Mouse (Mus musculus) lung, postnatal 4 days (tissue): ENCODE measurements around the gene Fer.
A peak's percentile ranks its signal among the peaks of the same experiment; 100 is the strongest.
"Not testable (repeated sequence)": the region's sequence is repeated elsewhere in the genome, so short reads cannot be mapped to it uniquely, and the experiment has no call there.

Source experiments
- DNase-seq, 2 experiments: peaks; one replicate each; pipeline ENCODE4 v3.0.0; 2021

Gene Fer

GRCm38 (mm10) chr17:63863012-63863630, at the start of gene Fer:
Fer (plus strand) TSS chr17:63863062.
- DNase-seq = no peak

GRCm38 (mm10) chr17:63813552-63813951, 49.3 kb upstream of the Fer start:
- DNase-seq = no peak

GRCm38 (mm10) chr17:63818444-63819027, 44.3 kb upstream of the Fer start:
- DNase-seq = no peak

DNA sequence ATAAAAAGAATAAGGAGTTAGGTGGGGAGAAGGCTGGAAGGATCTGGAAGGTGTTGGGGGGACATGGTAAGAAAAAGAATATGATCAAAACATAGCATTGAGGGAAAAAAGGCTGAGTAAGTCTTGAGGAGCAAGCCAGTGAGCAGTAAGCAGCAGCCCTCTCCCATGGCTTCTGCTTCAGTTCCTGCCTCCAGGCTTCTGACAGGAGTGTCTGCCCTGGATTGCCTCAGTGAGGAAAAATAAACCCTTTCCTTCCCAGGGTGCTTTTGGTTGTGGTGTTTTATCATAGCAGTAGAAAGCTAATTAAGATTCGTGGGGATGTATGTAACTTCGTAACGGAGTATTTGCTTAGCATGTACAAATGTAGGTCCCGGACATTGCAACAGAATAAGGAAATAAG, 38.7 kb upstream of the Fer start:
- no peak for DNase-seq

- no peak for DNase-seq
Observed at GRCm38 (mm10) chr17:63826196-63826595, 36.7 kb upstream of the Fer start.

DNA sequence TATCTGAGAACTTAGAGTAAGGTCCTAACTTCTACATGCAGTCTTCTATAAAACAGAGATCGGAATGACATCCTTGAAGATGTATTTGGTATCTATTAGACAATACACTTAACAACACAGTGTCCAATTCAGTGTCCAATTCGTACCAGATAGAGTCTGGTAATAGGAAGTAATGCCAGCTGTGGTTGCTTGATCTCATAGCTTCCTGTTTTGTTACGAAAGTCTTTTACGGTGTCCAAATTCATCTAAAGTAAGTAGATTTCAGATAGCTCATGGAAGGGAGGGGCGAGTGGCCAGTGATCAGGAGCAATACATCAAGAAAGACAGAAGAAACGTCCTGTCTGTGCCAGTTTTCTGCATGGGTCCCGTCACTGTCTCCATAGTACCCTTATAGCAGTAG, 36.1 kb upstream of the Fer start:
- DNase-seq = no peak

DNA sequence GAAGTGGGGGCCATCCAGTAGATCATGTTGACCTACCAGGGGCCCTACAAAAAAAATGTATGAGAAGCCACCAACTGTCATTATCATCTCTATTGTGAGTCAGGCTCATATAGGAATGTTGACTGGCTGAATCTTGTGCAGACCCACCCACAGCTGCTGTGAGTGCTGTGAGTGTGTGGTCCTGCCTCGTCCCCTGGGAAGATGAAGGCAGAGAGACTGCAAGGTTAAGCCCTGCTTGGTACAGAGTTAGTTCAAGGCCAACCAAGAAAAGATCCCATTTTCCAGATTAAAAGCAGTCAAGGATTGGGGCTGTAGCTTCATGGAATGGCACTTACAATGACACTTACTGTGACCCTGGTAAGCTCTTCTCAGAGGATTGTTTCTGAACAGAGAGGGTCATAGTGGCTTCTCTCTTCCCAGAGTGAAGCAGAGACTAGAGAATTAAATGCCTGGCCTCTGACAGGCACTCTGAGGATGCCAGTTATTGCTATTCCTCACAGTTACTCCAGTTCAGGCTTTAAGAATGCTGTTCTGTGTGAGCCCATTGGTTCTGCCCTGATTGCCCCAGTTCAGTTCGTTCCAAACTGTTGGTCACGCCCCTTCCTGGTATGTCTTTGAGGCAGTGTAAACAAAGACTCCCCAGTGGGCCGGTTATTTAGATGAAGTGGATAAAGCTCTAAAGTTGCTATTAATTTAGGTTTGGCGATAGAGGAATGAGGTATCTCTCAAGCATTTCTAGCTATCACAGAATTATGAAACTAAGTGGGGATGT, 34.1 kb upstream of the Fer start:
- DNase-seq = no peak

DNA sequence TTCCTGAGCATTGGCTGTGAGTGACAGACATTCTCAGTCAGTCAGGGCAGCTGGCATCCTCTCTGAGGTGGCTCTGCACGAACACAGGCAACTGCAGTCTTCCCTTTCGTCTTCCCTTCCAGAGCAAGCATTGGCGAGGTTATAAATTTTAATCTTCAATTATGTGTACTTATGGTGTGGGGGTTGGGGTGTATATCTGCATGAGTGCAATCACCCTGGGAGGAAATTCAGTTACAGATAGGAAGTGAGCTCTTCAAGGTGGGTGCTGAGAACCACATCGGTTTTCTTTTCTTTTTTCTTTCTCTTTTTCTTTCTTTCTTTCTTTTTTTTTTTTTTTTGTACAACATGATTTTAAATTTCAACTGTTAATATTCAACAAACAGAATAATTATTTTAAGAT, 31.3 kb upstream of the Fer start:
- DNase-seq = no peak

- no peak for DNase-seq
Observed at GRCm38 (mm10) chr17:63836223-63836622, 26.6 kb upstream of the Fer start.

GRCm38 (mm10) chr17:63836641-63837040, 26.2 kb upstream of the Fer start:
- no peak for DNase-seq

GRCm38 (mm10) chr17:63838144-63838543, 24.7 kb upstream of the Fer start:
- no peak for DNase-seq

DNA sequence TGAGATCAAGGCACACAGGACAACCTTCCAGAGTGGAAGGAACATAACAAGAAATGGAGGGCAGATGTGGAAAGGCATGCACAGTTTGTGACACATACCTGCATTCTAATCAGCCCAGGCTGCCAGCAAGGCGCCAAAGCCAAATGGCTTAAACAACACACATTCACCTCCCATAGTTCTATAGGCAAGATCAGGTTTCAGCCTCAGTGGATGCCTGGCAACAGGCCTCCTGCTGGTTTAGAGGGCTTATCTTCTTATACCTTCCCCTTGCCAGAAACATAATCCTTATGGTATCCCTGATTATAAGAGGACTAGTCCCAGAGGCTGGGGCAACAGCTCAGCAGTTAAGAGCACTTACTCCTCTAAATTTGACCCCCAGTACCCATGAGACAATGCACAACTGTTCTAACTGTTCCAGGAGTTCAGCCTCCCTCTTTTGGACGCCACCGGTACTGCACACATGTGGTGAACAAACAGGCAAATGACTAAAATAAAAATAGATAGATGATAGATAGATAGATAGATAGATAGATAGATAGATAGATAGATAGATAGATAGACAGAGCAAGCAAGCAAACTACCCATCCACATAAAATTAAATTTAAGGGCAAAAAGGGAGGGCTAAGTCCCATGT, 23.1 kb upstream of the Fer start:
- DNase-seq = no peak

GRCm38 (mm10) chr17:63842226-63842625, 20.6 kb upstream of the Fer start:
- DNase-seq = no peak

DNA sequence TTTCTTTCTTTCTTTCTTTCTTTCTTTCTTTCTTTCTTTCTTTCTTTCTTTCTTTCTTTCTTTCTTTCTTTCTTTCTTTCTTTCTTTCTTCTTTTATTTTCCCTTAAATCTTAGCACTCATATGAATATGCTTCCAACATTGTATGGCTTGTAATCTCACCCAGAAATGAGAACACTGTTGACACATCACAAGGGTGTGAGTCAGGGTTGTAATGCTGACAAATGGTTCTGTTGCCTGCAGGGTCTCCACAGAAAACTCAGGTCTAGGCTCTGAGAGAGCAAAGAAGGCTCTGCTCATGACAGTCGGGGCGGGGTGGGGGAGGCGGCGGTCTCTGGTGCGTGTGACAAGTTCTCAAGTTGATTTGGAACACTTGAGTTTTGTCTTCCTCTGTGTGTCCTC, 17.9 kb upstream of the Fer start:
- no peak for DNase-seq

GRCm38 (mm10) chr17:63845766-63846165, 17.1 kb upstream of the Fer start:
- not testable (repeated sequence) for DNase-seq

- DNase-seq = no peak
Observed at GRCm38 (mm10) chr17:63849151-63849550, 13.7 kb upstream of the Fer start.

GRCm38 (mm10) chr17:63849566-63849965, 13.3 kb upstream of the Fer start:
- peak; percentile 90 to 94 for DNase-seq

DNA sequence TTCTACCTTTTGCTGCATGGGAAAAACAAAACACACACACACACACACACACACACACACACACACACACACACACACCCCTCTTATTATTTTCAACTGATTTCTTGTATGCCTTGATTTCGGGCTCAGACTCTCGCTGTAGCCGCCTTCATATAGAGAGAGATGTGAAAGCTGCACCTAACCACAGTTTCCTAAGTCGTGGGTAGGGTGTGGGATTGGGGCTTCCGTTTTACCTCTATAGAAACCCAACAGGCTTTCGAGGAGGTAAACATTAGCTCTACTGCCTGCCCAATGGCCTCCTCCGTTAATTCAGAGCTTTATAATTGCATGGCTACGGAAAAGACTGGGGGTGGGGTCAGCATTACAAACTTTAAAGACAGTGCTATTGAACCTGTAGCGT, 12.8 kb upstream of the Fer start:
- no peak for DNase-seq

DNA sequence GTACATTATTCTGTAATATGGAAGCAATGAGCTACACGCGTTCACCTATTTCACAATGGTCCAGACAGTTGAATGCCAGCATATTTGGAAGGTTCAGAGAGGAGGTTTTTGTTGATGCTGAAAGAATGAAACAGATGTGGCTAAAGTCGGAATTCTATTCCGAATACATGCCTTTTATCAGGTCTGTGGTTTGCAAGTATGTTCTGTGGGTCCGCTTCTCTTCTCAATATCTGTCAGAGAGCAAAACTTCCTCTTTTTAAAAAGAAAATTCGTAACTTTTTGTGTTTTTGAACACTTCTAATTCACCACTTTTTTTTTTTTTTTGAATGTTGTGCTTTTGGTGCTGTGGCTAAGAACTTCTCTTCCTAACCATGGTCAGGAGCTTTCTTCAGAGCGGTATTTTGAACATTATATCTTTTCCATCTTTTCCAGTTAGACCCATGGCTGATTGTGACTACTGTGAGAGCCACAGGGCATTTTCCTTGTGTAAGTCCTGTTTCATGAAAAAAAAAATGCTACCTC, 5.8 kb upstream of the Fer start:
- no peak for DNase-seq

DNA sequence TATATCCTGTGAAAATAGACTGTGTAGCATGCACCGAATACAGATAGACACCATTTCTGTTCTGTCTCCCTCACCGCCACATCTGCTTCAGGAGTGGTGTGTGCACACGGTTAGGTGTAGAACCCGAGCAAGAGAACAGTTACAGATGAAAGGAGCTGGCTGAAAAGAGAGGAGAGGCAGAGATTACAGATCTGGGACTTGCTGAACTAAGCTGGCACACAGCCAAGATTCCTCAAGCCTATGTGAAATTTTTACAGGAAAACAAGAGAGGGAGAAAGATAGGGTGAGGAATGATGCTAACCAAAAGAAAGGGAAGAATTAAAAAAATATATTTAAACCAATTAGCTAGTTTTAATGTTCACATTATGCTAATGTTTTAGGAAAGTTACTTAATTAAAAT, 1.9 kb upstream of the Fer start:
- no peak for DNase-seq

GRCm38 (mm10) chr17:63862399-63862798, 463 bp upstream of the Fer start:
- DNase-seq = no peak

DNA sequence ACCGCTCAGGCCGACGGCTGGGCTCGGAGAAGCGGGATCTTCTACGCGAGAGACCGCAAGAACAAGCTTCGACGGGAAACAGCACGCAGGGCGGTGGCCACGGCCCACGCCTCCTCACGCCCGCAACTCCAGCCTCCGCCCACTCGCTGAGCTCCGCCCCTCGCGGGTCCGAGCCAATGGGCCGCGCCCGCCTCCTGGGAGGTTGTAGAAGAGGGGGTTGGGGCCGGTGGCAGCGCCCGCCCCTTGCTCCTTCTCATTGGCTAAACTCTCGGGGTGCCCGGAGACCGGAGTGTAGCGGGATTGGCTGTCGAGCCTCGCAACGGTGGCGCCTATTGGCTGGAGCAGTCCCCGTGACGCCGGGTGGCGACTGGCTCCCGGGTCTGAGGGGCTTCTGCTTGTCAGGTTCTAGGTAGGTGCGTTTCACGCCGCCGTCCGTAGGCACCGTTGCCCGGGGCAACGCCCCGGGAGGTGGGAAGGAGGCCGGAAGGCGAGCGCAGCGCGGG, 836 bp downstream of the Fer start, which contains the start of gene A930002H24Rik:
Gene A930002H24Rik, minus strand, starts transcription at position 145 of the 503 bp plus-strand sequence.
- DNase-seq = peak; percentile 99

DNA sequence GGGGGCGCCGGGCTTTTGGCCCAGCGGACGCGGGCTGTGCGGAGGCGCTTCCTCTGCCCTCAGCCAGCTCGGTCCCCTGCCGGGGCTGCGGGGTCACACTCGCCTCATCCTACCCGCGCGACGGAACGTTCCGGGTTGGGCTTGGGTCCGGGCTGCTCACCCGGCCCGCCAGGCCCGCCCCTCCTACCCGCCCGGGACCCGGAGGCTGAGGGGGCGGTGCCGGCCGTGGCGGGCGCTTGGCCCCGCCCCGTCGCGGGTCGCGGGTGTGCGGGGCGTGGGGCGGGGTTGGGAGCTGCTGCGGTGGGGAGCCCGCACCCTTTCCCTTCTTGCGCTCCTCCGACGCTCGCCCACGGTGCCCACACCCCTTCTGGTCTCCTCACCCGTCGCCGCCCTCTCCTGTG, 1.3 kb downstream of the Fer start:
- DNase-seq = peak in 1 of 2 experiments; percentile 73
